Mouse (Mus musculus): ENCODE measurements around the gene Calhm4. TPM values are rescaled to one million over a fixed set of nuclear protein-coding genes. Genes with fewer than 3 reads are reported as not detected.
"Not testable (repeated sequence)": the region's sequence is repeated elsewhere in the genome, so short reads cannot be mapped to it uniquely, and the experiment has no call there.

Calhm4 gene
- polyA plus RNA-seq, 1 experiment from 2014 or later: 0.06 TPM

DNA sequence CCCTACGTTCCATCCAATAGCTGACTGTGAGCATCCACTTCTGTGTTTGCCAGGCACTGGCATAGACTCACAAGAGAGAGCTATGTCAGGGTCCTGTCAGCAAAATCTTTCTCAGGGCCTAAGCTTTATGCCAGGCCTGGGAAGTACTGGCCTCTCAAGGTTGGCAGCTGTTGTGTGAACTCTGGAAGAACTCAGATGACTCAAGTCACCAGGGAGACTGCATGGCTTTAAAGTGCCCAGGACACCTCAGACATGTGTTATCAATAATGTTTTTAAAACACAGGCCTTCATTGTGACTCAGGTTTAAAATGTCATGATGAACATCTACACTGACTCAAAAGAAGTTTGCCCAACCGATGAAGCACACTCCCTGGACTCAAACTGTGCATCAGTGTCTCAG lies 30.9 kb downstream of the Calhm4 start:
- ATAC-seq: no peak
- Histone ChIP-seq H3K9me3 (ENCODE audit: control insufficient read depth, low read length) (no peaks in the 10 kb centered on the region), H3K27ac (ENCODE audit: low read length) (no peak overlapping the region), H3K4me3 (replicated peaks; ENCODE audit: low read length) (no peak overlapping the region), H3K9ac (replicated peaks; ENCODE audit: low read depth, low read length) (no peak overlapping the region), H3K4me1 (replicated peaks; ENCODE audit: control insufficient read depth, insufficient read depth, low read length) (peaks cover 5% of the 10 kb centered on the region), H3K4me2 (ENCODE audit: low read length) (no peak overlapping the region), H3K27me3 (replicated peaks; ENCODE audit: control insufficient read depth, insufficient read depth, low read length) (no peaks in the 10 kb centered on the region), H3K36me3 (ENCODE audit: control insufficient read depth, insufficient read depth) (peaks cover 2% of the 10 kb centered on the region; the same call in 1 of the 2 replicates)
- 87% methylated on average over 2 of the region's 2 CpGs for WGBS

DNA sequence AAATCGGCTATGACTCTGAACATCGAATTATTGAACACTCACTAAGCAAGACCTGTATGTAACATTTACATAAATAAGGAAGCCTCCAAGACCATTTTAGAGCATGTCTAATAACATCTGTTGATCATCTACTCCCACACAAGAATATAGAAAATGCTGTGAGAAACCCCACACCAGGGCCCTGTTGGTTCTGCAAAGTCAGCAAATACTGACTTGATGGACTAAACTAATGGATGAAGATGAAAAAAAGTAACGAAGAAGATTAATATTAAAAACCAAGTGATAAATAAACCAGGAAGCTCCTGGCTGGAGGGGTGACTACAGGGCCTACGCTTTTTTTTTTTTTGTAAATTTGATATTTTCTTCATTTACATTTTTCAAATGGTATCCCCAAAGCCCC lies 31.5 kb downstream of the Calhm4 start:
- Histone ChIP-seq H3K27ac (ENCODE audit: low read length) (no peak overlapping the region), H3K4me3 (replicated peaks; ENCODE audit: low read length) (no peak overlapping the region), H3K36me3 (ENCODE audit: control insufficient read depth, insufficient read depth) (peaks cover 2% of the 10 kb centered on the region; the same call in 1 of the 2 replicates), H3K27me3 (replicated peaks; ENCODE audit: control insufficient read depth, insufficient read depth, low read length) (no peaks in the 10 kb centered on the region), H3K9ac (replicated peaks; ENCODE audit: low read depth, low read length) (no peak overlapping the region), H3K9me3 (ENCODE audit: control insufficient read depth, low read length) (no peaks in the 10 kb centered on the region), H3K4me2 (ENCODE audit: low read length) (no peak overlapping the region), H3K4me1 (replicated peaks; ENCODE audit: control insufficient read depth, insufficient read depth, low read length) (peaks cover 2% of the 10 kb centered on the region; the same call in 1 of the 2 replicates)
- ATAC-seq: no peak
- WGBS: 96% methylated on average over 4 of the region's 4 CpGs

DNA sequence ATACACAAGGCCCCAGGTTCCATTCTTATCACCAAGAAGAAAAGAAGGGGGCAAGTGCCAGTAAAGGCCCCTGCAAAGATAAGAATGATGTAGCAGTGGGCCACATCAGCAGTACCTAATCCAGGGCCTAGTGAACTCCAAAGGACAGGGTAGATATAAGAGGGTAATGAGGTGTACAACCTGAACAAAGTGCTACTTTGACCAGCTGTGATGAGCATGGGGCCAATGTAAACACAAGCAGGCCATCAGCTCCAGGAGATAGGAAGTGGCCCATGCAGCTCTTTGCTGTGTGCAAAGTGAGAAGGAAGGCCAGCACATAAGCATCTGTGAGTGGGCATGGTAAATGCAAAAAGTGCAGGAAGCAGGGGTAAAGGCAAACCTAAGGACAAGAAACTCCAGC lies 45.7 kb downstream of the Calhm4 start:
- no peak overlapping the region for H3K4me3 ChIP-seq (replicated peaks; ENCODE audit: low read length)
- no peak overlapping the region for H3K4me2 ChIP-seq (ENCODE audit: low read length)
- H3K4me1 ChIP-seq (replicated peaks; ENCODE audit: control insufficient read depth, insufficient read depth, low read length): no peaks in the 10 kb centered on the region
- H3K9me3 ChIP-seq (ENCODE audit: control insufficient read depth, low read length): no peaks in the 10 kb centered on the region
- no peak overlapping the region for H3K27ac ChIP-seq (ENCODE audit: low read length)
- ATAC-seq: no peak
- H3K27me3 ChIP-seq (replicated peaks; ENCODE audit: control insufficient read depth, insufficient read depth, low read length): no peaks in the 10 kb centered on the region
- H3K36me3 ChIP-seq (ENCODE audit: control insufficient read depth, insufficient read depth): peaks cover 28% of the 10 kb centered on the region
- no peak overlapping the region for H3K9ac ChIP-seq (replicated peaks; ENCODE audit: low read depth, low read length)

DNA sequence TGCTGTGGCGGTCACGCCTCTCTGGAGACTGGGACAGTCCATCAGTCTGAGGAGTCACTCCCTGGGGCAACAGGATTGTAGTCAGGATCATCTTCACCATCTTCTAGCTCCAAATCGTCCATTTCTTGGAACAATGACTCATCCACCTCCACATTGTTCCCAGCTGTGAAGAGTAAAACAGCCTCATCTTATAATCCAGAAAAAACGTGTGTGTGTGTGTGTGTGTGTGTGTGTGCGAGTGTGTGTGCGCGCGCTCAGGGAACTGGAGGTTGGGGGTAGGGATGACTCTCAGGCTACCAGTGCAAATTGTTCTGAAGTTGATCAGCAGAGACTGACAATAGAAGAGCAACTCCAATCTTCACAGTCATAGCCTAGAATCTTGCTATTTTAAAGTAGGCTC lies 47.4 kb downstream of the Calhm4 start:
- 90% methylated on average over 6 of the region's 8 CpGs for WGBS
- peaks cover 32% of the 10 kb centered on the region for H3K36me3 ChIP-seq (ENCODE audit: control insufficient read depth, insufficient read depth)
- H3K27me3 ChIP-seq (replicated peaks; ENCODE audit: control insufficient read depth, insufficient read depth, low read length); H3K9me3 ChIP-seq (ENCODE audit: control insufficient read depth, low read length); H3K4me2 ChIP-seq (ENCODE audit: low read length); H3K4me1 ChIP-seq (replicated peaks; ENCODE audit: control insufficient read depth, insufficient read depth, low read length); H3K9ac ChIP-seq (replicated peaks; ENCODE audit: low read depth, low read length); H3K27ac ChIP-seq (ENCODE audit: low read length); H3K4me3 ChIP-seq (replicated peaks; ENCODE audit: low read length); ATAC-seq: not testable (repeated sequence)

Other genes with a start within 250 kb of the Calhm4 start
- not detected in 2 replicates for gene Sult3a1, start 186.6 kb downstream of the Calhm4 start, polyA plus RNA-seq (2015; fragmentation: Nextera tagmentation; extraction: Ambion mirVana)
- 0.65 and 0.76 TPM in 2 replicates for gene Rsph4a, start 139.2 kb downstream of the Calhm4 start, polyA plus RNA-seq (2015; fragmentation: Nextera tagmentation; extraction: Ambion mirVana)
- 22.7 and 23.8 TPM in 2 replicates for gene Zup1, start 93.0 kb downstream of the Calhm4 start, polyA plus RNA-seq (2015; fragmentation: Nextera tagmentation; extraction: Ambion mirVana)
- gene Rwdd1, start 24.7 kb downstream of the Calhm4 start, polyA plus RNA-seq (2015; fragmentation: Nextera tagmentation; extraction: Ambion mirVana): 120 and 126 TPM in 2 replicates
- gene Trappc3l, start 6.7 kb downstream of the Calhm4 start, polyA plus RNA-seq (2015; fragmentation: Nextera tagmentation; extraction: Ambion mirVana): not detected in 2 replicates
- gene Calhm5, start 52.2 kb upstream of the Calhm4 start, polyA plus RNA-seq (2015; fragmentation: Nextera tagmentation; extraction: Ambion mirVana): 0.45 and 0.51 TPM in 2 replicates
- gene Calhm6, start 83.7 kb upstream of the Calhm4 start, polyA plus RNA-seq (2015; fragmentation: Nextera tagmentation; extraction: Ambion mirVana): 0.19 and 0.22 TPM in 2 replicates
- 4.5 and 6.2 TPM in 2 replicates for gene Dse, start 163.4 kb upstream of the Calhm4 start, polyA plus RNA-seq (2015; fragmentation: Nextera tagmentation; extraction: Ambion mirVana)
- 138 TPM in 2 replicates for gene Tspyl1, start 237.9 kb upstream of the Calhm4 start, polyA plus RNA-seq (2015; fragmentation: Nextera tagmentation; extraction: Ambion mirVana)